Mouse (Mus musculus): Measurements from ENCODE around the gene Cdk14.

- no peak for TF ChIP-seq EP300 (IDR thresholded peaks at IDR 0.05; ENCODE audit: low read depth)
- TF ChIP-seq CTCF (IDR thresholded peaks at IDR 0.05; ENCODE audit: low read depth) = no peak
Observed at GRCm38 (mm10) chr5:5465256-5465655, 45.1 kb upstream of the Cdk14 start.
